Mouse (Mus musculus) forebrain, embryonic 13.5 days (tissue): ENCODE data around the gene Wwp2. TPM values are rescaled to one million over a fixed set of nuclear protein-coding genes. Genes with fewer than 3 reads are reported as not detected.

Source experiments
- ATAC-seq: fragments of 200-750 bp; cut with Nextera tagmentation; 2 replicates; pipeline ENCODE4 v1.8.0; 2017
- H3K27ac ChIP-seq: fragments of 300-500 bp; sonication (generic); 2 replicates; pipeline ENCODE4 v1.5.1; 2015; ENCODE audit warnings: inconsistent platforms, mild to moderate bottlenecking, moderate library complexity
- H3K27me3 ChIP-seq: fragments of 300-500 bp; sonication (generic); 2 replicates; pipeline ENCODE4 v1.6.1; 2015; ENCODE audit warnings: mild to moderate bottlenecking, inconsistent platforms
- H3K36me3 ChIP-seq: fragments of 300-500 bp; sonication (generic); 2 replicates; pipeline ENCODE4 v1.6.1; 2015; ENCODE audit warnings: mild to moderate bottlenecking, inconsistent platforms; ENCODE audit not compliant: poor library complexity, severe bottlenecking
- H3K4me1 ChIP-seq: fragments of 300-500 bp; sonication (generic); 2 replicates; pipeline ENCODE4 v1.6.1; 2015; ENCODE audit warnings: inconsistent platforms
- H3K4me2 ChIP-seq: fragments of 300-500 bp; sonication (generic); 2 replicates; pipeline ENCODE4 v1.6.1; 2015; ENCODE audit warnings: inconsistent platforms, mild to moderate bottlenecking, moderate library complexity
- H3K4me3 ChIP-seq: fragments of 300-500 bp; sonication (generic); 2 replicates; pipeline ENCODE4 v1.5.1; 2015; ENCODE audit warnings: mild to moderate bottlenecking, inconsistent platforms
- H3K9ac ChIP-seq: fragments of 300-500 bp; sonication (generic); 2 replicates; pipeline ENCODE4 v1.6.1; 2015; ENCODE audit warnings: mild to moderate bottlenecking, inconsistent platforms
- H3K9me3 ChIP-seq: fragments of 300-500 bp; sonication (generic); replicated peaks from 2 replicates; pipeline ENCODE4 v1.6.1; 2016; ENCODE audit warnings: inconsistent platforms
- WGBS: fragments of 180-500 bp; shearing (Covaris S2); methylation state at CpG from one replicate; pipeline ENCODE4 v1.1.7; 2015; 5-methylcytosine and 5-hydroxymethylcytosine counted together
- polyA plus RNA-seq: library from polyadenylated mRNA; unstranded; fragments of >200 nt; fragmentation: Nextera tagmentation; extraction: Ambion mirVana; gene quantifications from 2 replicates; pipeline ENCODE4 v1.2.1, GENCODE M21; 2015

Wwp2 gene
- polyA plus RNA-seq, 1 experiment from 2014 or later = 40.8 TPM

GRCm38 (mm10) chr8:107546817-107547216 is 110.7 kb downstream of the Wwp2 start:
- 88% methylated on average over 8 of the region's 8 CpGs for WGBS
- no peak for ATAC-seq
- H3K9ac ChIP-seq = no peak overlapping the region

GRCm38 (mm10) chr8:107552234-107552633 is 116.1 kb downstream of the Wwp2 start:
- Histone ChIP-seq H3K27me3 (no peaks in the 10 kb centered on the region), H3K36me3 (peaks cover 52% of the 10 kb centered on the region), H3K9ac (no peak overlapping the region), H3K4me1 (no peaks in the 10 kb centered on the region), H3K9me3 (no peaks in the 10 kb centered on the region), H3K4me3 (no peak overlapping the region), H3K4me2 (no peak overlapping the region), H3K27ac (no peak overlapping the region)
- ATAC-seq = no peak
- 35% methylated on average over 6 of the region's 6 CpGs for WGBS

More at GRCm38 (mm10) chr8:107546817-107547216, 110.7 kb downstream of the Wwp2 start:
- no peak overlapping the region for H3K4me3 ChIP-seq
- no peaks in the 10 kb centered on the region for H3K27me3 ChIP-seq
- H3K4me2 ChIP-seq = no peak overlapping the region
- H3K27ac ChIP-seq = no peak overlapping the region
- H3K9me3 ChIP-seq = no peaks in the 10 kb centered on the region
- peaks cover 6% of the 10 kb centered on the region for H3K4me1 ChIP-seq
- H3K36me3 ChIP-seq = peaks cover 56% of the 10 kb centered on the region

GRCm38 (mm10) chr8:107555231-107555630 is 119.1 kb downstream of the Wwp2 start:
- WGBS = 94% methylated on average over 10 of the region's 10 CpGs
- peaks cover 46% of the 10 kb centered on the region for H3K36me3 ChIP-seq

GRCm38 (mm10) chr8:107556511-107556936 is 120.4 kb downstream of the Wwp2 start:
- WGBS = 55% methylated on average over 12 of the region's 12 CpGs
- no peak overlapping the region for H3K4me2 ChIP-seq
- no peak overlapping the region for H3K27ac ChIP-seq
- peaks cover 38% of the 10 kb centered on the region for H3K36me3 ChIP-seq
- no peak overlapping the region for H3K4me3 ChIP-seq
- H3K9me3 ChIP-seq = no peaks in the 10 kb centered on the region
- H3K4me1 ChIP-seq = no peaks in the 10 kb centered on the region
- H3K27me3 ChIP-seq = no peaks in the 10 kb centered on the region
- H3K9ac ChIP-seq = no peak overlapping the region
- peak; percentile 36; the same call in 1 of the 2 replicates for ATAC-seq

More at GRCm38 (mm10) chr8:107555231-107555630, 119.1 kb downstream of the Wwp2 start:
- no peak for ATAC-seq
- Histone ChIP-seq H3K4me2 (no peak overlapping the region), H3K27me3 (no peaks in the 10 kb centered on the region), H3K9me3 (no peaks in the 10 kb centered on the region), H3K4me3 (no peak overlapping the region), H3K27ac (no peak overlapping the region), H3K9ac (no peak overlapping the region), H3K4me1 (no peaks in the 10 kb centered on the region)

- no peaks in the 10 kb centered on the region for H3K27me3 ChIP-seq
- ATAC-seq = no peak
- H3K4me2 ChIP-seq = no peak overlapping the region
- no peak overlapping the region for H3K4me3 ChIP-seq
- H3K9ac ChIP-seq = no peak overlapping the region
- no peak overlapping the region for H3K27ac ChIP-seq
- H3K4me1 ChIP-seq = no peaks in the 10 kb centered on the region
- H3K36me3 ChIP-seq = peaks cover 22% of the 10 kb centered on the region
- H3K9me3 ChIP-seq = no peaks in the 10 kb centered on the region
- 68% methylated on average over 16 of the region's 16 CpGs for WGBS
These were observed 124.8 kb downstream of the Wwp2 start for GRCm38 (mm10) chr8:107560820-107561536.

- H3K4me1 ChIP-seq = no peaks in the 10 kb centered on the region
- H3K9ac ChIP-seq = no peak overlapping the region
- H3K27me3 ChIP-seq = no peaks in the 10 kb centered on the region
- H3K4me3 ChIP-seq = no peak overlapping the region
- H3K9me3 ChIP-seq = no peaks in the 10 kb centered on the region
- H3K36me3 ChIP-seq = peaks cover 10% of the 10 kb centered on the region
- H3K4me2 ChIP-seq = no peak overlapping the region
- WGBS = 79% methylated on average over 9 of the region's 9 CpGs
- ATAC-seq = no peak
- no peak overlapping the region for H3K27ac ChIP-seq
These were observed 126.0 kb downstream of the Wwp2 start for GRCm38 (mm10) chr8:107562164-107562563.

- Histone ChIP-seq H3K9me3 (no peaks in the 10 kb centered on the region), H3K27ac (no peak overlapping the region), H3K4me2 (no peak overlapping the region), H3K36me3 (no peaks in the 10 kb centered on the region), H3K4me1 (no peaks in the 10 kb centered on the region), H3K27me3 (no peaks in the 10 kb centered on the region), H3K9ac (no peak overlapping the region), H3K4me3 (no peak overlapping the region)
- 84% methylated on average over 2 of the region's 2 CpGs for WGBS
- no peak for ATAC-seq
These were observed 134.9 kb downstream of the Wwp2 start for GRCm38 (mm10) chr8:107571046-107571445.

GRCm38 (mm10) chr8:107571486-107572135 is 135.4 kb downstream of the Wwp2 start:
- no peak overlapping the region for H3K4me3 ChIP-seq
- no peak overlapping the region for H3K9ac ChIP-seq
- WGBS = 93% methylated on average over 7 of the region's 7 CpGs
- H3K4me2 ChIP-seq = no peak overlapping the region
- no peak for ATAC-seq
- no peaks in the 10 kb centered on the region for H3K36me3 ChIP-seq
- H3K27ac ChIP-seq = no peak overlapping the region
- H3K27me3 ChIP-seq = no peaks in the 10 kb centered on the region
- H3K9me3 ChIP-seq = no peaks in the 10 kb centered on the region
- H3K4me1 ChIP-seq = peaks cover 3% of the 10 kb centered on the region; the same call in 1 of the 2 replicates

- H3K4me2 ChIP-seq = no peak overlapping the region
- H3K36me3 ChIP-seq = no peaks in the 10 kb centered on the region
- H3K27me3 ChIP-seq = no peaks in the 10 kb centered on the region
- H3K4me1 ChIP-seq = peaks cover 4% of the 10 kb centered on the region; the same call in 1 of the 2 replicates
- H3K27ac ChIP-seq = no peak overlapping the region
- H3K9ac ChIP-seq = no peak overlapping the region
- H3K4me3 ChIP-seq = no peak overlapping the region
- H3K9me3 ChIP-seq = no peaks in the 10 kb centered on the region
- WGBS = 63% methylated on average over 4 of the region's 4 CpGs
- no peak for ATAC-seq
These were observed 136.3 kb downstream of the Wwp2 start for GRCm38 (mm10) chr8:107572497-107572896.

- no peak overlapping the region for H3K27ac ChIP-seq
- no peak overlapping the region for H3K9ac ChIP-seq
- WGBS = 83% methylated on average over 3 of the region's 3 CpGs
- H3K27me3 ChIP-seq = no peaks in the 10 kb centered on the region
- ATAC-seq = no peak
- H3K4me3 ChIP-seq = no peak overlapping the region
- peaks cover 22% of the 10 kb centered on the region for H3K36me3 ChIP-seq
- H3K9me3 ChIP-seq = no peaks in the 10 kb centered on the region
- no peak overlapping the region for H3K4me2 ChIP-seq
- peaks cover 4% of the 10 kb centered on the region; the same call in 1 of the 2 replicates for H3K4me1 ChIP-seq
These were observed 138.6 kb downstream of the Wwp2 start for GRCm38 (mm10) chr8:107574771-107575170.

GRCm38 (mm10) chr8:107576702-107577101 is 140.5 kb downstream of the Wwp2 start:
- Histone ChIP-seq H3K27me3 (no peaks in the 10 kb centered on the region), H3K36me3 (peaks cover 41% of the 10 kb centered on the region), H3K9ac (no peak overlapping the region), H3K27ac (peak overlapping the region; percentile 14; the same call in 1 of the 2 replicates), H3K4me1 (peaks cover 4% of the 10 kb centered on the region; the same call in 1 of the 2 replicates), H3K4me2 (peak overlapping the region; percentile 38), H3K4me3 (no peak overlapping the region), H3K9me3 (no peaks in the 10 kb centered on the region)
- WGBS = 7% methylated on average over 10 of the region's 10 CpGs
- peak; percentile 85 for ATAC-seq

- ATAC-seq = no peak
- Histone ChIP-seq H3K9ac (no peak overlapping the region), H3K4me2 (no peak overlapping the region), H3K36me3 (peaks cover 50% of the 10 kb centered on the region), H3K9me3 (no peaks in the 10 kb centered on the region), H3K27me3 (no peaks in the 10 kb centered on the region), H3K4me3 (no peak overlapping the region), H3K4me1 (peaks cover 4% of the 10 kb centered on the region; the same call in 1 of the 2 replicates), H3K27ac (no peak overlapping the region)
- WGBS = 90% methylated on average over 4 of the region's 4 CpGs
These were observed 141.5 kb downstream of the Wwp2 start for GRCm38 (mm10) chr8:107577640-107578039.
